Mouse (Mus musculus): Measurements from ENCODE around the gene Noxa1. TPM values are rescaled to one million over a fixed set of nuclear protein-coding genes. Genes with fewer than 3 reads are reported as not detected.

Gene Noxa1
- polyA plus RNA-seq, 1 experiment from 2014 or later, result 0.94 TPM

DNA sequence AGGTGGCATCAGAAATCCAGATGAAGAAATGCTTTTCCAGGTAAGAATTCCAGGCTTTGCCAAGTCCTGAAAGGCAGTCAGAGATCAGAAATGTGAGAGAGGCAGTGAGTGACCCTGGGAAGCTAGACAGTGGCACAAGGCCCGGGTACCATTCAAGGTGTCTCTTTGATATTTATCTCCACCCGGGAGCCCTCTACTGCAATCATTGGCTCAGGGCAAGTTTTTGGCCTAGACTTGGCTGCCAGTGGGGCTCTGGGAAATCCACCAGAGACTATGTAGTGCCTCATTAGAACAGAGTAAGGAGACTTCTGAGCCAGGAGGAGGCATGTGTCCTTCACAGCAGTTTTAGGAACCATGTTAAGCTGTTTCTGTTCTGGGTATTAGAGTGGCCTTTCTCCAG is 27.7 kb upstream of the Noxa1 start:
- ATAC-seq (ENCODE audit: insufficient read depth), result no peak
- WGBS (ENCODE audit: insufficient replicate concordance), result 53% methylated on average over 2 of the region's 2 CpGs

DNA sequence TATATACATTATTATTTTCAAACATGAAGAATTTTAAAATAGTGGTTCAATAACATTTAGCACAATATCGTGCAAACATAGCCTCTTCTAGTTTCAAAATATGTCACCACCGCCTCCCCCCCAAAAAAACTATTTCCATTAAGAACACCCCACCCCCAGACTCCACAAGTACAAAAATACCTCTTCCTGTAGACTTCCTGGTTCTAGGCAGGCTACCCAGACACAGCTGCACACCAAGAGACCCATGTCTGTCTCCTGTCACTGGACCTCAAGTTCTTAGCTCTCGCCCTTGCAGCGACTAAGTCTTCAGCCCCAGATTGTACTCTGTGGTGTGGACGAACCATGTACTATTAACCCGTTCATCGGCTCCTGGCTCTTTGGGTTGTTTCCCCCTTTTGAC is 26.0 kb upstream of the Noxa1 start:
- whole genome bisulfite sequencing (ENCODE audit: insufficient replicate concordance), result 31% methylated on average over 7 of the region's 7 CpGs
- Histone ChIP-seq H3K27ac (replicated peaks) (no peak overlapping the region), H3K36me3 (replicated peaks) (no peaks in the 10 kb centered on the region), H3K4me3 (replicated peaks) (no peak overlapping the region), H3K4me1 (replicated peaks) (peaks cover 31% of the 10 kb centered on the region), H3K9ac (no peak overlapping the region), H3K27me3 (no peaks in the 10 kb centered on the region), H3K9me3 (replicated peaks) (no peaks in the 10 kb centered on the region), H3K4me2 (no peak overlapping the region)
- ATAC-seq (ENCODE audit: insufficient read depth), result no peak

More for the DNA sequence above, 27.7 kb upstream of the Noxa1 start:
- no peak overlapping the region for H3K27ac ChIP-seq (replicated peaks)
- H3K36me3 ChIP-seq (replicated peaks), result no peaks in the 10 kb centered on the region
- H3K4me3 ChIP-seq (replicated peaks), result no peak overlapping the region
- no peaks in the 10 kb centered on the region for H3K9me3 ChIP-seq (replicated peaks)
- H3K4me1 ChIP-seq (replicated peaks), result peaks cover 41% of the 10 kb centered on the region
- H3K4me2 ChIP-seq, result no peak overlapping the region
- no peak overlapping the region for H3K9ac ChIP-seq
- no peaks in the 10 kb centered on the region for H3K27me3 ChIP-seq

- Histone ChIP-seq H3K9me3 (replicated peaks) (no peaks in the 10 kb centered on the region), H3K4me2 (peak overlapping the region; percentile 41), H3K36me3 (replicated peaks) (no peaks in the 10 kb centered on the region), H3K27me3 (no peaks in the 10 kb centered on the region), H3K27ac (replicated peaks) (peak overlapping the region; percentile 72), H3K4me1 (replicated peaks) (peaks cover 41% of the 10 kb centered on the region), H3K9ac (0 out of 2 replicates have a peak overlapping the region, but pooled peaks have one; percentile 23), H3K4me3 (replicated peaks) (no peak overlapping the region)
- peak; percentile 79 for ATAC-seq (ENCODE audit: insufficient read depth)
- 17% methylated on average over 2 of the region's 2 CpGs for WGBS (ENCODE audit: insufficient replicate concordance)
Measured at GRCm38 (mm10) chr2:25115442-25115841, 20.5 kb upstream of the Noxa1 start.

DNA sequence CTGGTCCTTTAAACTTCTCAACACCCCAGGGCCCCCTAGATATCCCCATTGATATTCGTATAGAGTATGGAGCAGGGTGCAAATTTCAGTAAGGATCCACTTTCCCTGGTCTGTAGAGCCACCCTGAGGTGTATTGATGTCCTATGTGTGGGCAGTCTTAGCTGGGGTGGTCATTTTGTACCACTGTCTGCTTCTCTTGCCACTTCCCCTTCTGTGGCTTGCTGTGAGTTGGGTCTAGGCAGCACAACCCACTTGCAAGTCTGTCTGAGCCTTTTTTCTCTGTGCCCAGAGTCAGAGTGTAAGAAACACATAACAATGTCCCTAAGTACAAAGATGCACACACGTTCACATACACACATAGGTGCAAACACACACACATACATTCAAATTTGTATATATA is 19.4 kb upstream of the Noxa1 start:
- no peaks in the 10 kb centered on the region for H3K27me3 ChIP-seq
- H3K4me3 ChIP-seq (replicated peaks), result no peak overlapping the region
- no peak overlapping the region for H3K9ac ChIP-seq
- no peak for ATAC-seq (ENCODE audit: insufficient read depth)
- no peaks in the 10 kb centered on the region for H3K9me3 ChIP-seq (replicated peaks)
- peaks cover 46% of the 10 kb centered on the region for H3K4me1 ChIP-seq (replicated peaks)
- H3K36me3 ChIP-seq (replicated peaks), result no peaks in the 10 kb centered on the region
- H3K27ac ChIP-seq (replicated peaks), result no peak overlapping the region
- no peak overlapping the region for H3K4me2 ChIP-seq
- WGBS (ENCODE audit: insufficient replicate concordance), result 41% methylated on average over 2 of the region's 2 CpGs

- 9% methylated on average over 9 of the region's 9 CpGs for WGBS (ENCODE audit: insufficient replicate concordance)
- Histone ChIP-seq H3K4me3 (replicated peaks) (no peak overlapping the region), H3K9me3 (replicated peaks) (no peaks in the 10 kb centered on the region), H3K4me2 (peak overlapping the region; percentile 5; the same call in 1 of the 2 replicates), H3K27ac (replicated peaks) (peak overlapping the region; percentile 64), H3K4me1 (replicated peaks) (peaks cover 57% of the 10 kb centered on the region), H3K9ac (no peak overlapping the region), H3K36me3 (replicated peaks) (no peaks in the 10 kb centered on the region), H3K27me3 (no peaks in the 10 kb centered on the region)
- ATAC-seq (ENCODE audit: insufficient read depth), result peak; percentile 76
Measured at GRCm38 (mm10) chr2:25111184-25111791, 16.3 kb upstream of the Noxa1 start.

DNA sequence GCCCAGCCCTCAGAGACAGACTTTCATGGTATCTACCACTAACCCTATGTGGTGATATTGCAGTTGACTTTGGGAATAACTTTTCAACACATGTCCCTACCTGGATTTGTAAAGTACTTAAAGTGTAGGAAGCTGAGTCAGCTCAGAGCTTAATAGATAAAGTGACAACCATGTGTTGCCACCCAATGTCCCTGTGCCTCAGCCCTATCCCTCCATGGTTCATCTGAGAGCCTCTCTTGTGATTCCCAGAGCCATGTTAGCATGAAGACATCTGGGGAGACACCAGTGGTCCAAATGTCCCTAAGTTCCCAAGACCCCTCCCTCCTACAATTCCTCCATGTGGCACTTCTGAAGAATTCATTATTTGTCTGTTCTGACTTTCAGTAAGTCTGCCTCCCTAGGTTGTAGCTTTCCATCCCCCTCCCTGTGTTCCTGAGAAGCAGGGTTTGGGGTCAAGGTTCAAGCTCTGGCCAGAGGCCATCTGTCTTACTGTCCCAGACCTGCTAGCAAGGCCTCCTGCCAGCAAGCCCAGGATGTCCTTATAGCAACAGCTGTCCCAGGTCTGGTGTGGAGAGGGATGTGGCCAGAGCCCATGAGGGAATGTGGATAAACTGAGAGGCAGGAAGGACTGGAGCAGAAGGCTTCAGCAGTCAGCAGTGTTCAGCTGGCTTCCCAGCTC is 15.7 kb upstream of the Noxa1 start:
- Histone ChIP-seq H3K27me3 (no peaks in the 10 kb centered on the region), H3K4me2 (peak overlapping the region; percentile 5; the same call in 1 of the 2 replicates), H3K4me3 (replicated peaks) (no peak overlapping the region), H3K4me1 (replicated peaks) (peaks cover 57% of the 10 kb centered on the region), H3K27ac (replicated peaks) (peak overlapping the region; percentile 64), H3K9me3 (replicated peaks) (no peaks in the 10 kb centered on the region), H3K9ac (no peak overlapping the region), H3K36me3 (replicated peaks) (no peaks in the 10 kb centered on the region)
- ATAC-seq (ENCODE audit: insufficient read depth), result peak; percentile 20

- no peaks in the 10 kb centered on the region for H3K36me3 ChIP-seq (replicated peaks)
- no peak overlapping the region for H3K4me3 ChIP-seq (replicated peaks)
- peaks cover 49% of the 10 kb centered on the region for H3K4me1 ChIP-seq (replicated peaks)
- no peak overlapping the region for H3K9ac ChIP-seq
- H3K27ac ChIP-seq (replicated peaks), result no peak overlapping the region
- no peaks in the 10 kb centered on the region for H3K9me3 ChIP-seq (replicated peaks)
- no peaks in the 10 kb centered on the region for H3K27me3 ChIP-seq
- ATAC-seq (ENCODE audit: insufficient read depth), result no peak
- H3K4me2 ChIP-seq, result no peak overlapping the region
Measured at GRCm38 (mm10) chr2:25109487-25109886, 14.5 kb upstream of the Noxa1 start.

GRCm38 (mm10) chr2:25106045-25106444 is 11.1 kb upstream of the Noxa1 start:
- peak; percentile 40; the same call in 1 of the 2 replicates for ATAC-seq (ENCODE audit: insufficient read depth)
- Histone ChIP-seq H3K4me2 (no peak overlapping the region), H3K36me3 (replicated peaks) (no peaks in the 10 kb centered on the region), H3K4me1 (replicated peaks) (peaks cover 32% of the 10 kb centered on the region), H3K4me3 (replicated peaks) (no peak overlapping the region), H3K9ac (no peak overlapping the region), H3K9me3 (replicated peaks) (no peaks in the 10 kb centered on the region), H3K27ac (replicated peaks) (peak overlapping the region; percentile 41; the same call in 1 of the 2 replicates), H3K27me3 (no peaks in the 10 kb centered on the region)
- 15% methylated on average over 3 of the region's 3 CpGs for WGBS (ENCODE audit: insufficient replicate concordance)

- Histone ChIP-seq H3K4me2 (no peak overlapping the region), H3K36me3 (replicated peaks) (no peaks in the 10 kb centered on the region), H3K9ac (no peak overlapping the region), H3K27me3 (no peaks in the 10 kb centered on the region), H3K4me3 (replicated peaks) (no peak overlapping the region), H3K4me1 (replicated peaks) (peaks cover 20% of the 10 kb centered on the region), H3K27ac (replicated peaks) (no peak overlapping the region), H3K9me3 (replicated peaks) (no peaks in the 10 kb centered on the region)
- ATAC-seq (ENCODE audit: insufficient read depth), result no peak
- 76% methylated on average over 2 of the region's 2 CpGs for whole genome bisulfite sequencing (ENCODE audit: insufficient replicate concordance)
Measured at GRCm38 (mm10) chr2:25104122-25104521, 9.2 kb upstream of the Noxa1 start.

- H3K4me1 ChIP-seq (replicated peaks), result peaks cover 16% of the 10 kb centered on the region
- H3K36me3 ChIP-seq (replicated peaks), result no peaks in the 10 kb centered on the region
- ATAC-seq (ENCODE audit: insufficient read depth), result no peak
- H3K4me2 ChIP-seq, result no peak overlapping the region
- no peaks in the 10 kb centered on the region; the same call in 1 of the 2 replicates for H3K27me3 ChIP-seq
- H3K4me3 ChIP-seq (replicated peaks), result no peak overlapping the region
- H3K27ac ChIP-seq (replicated peaks), result no peak overlapping the region
- no peaks in the 10 kb centered on the region for H3K9me3 ChIP-seq (replicated peaks)
- H3K9ac ChIP-seq, result no peak overlapping the region
- WGBS (ENCODE audit: insufficient replicate concordance), result 56% methylated on average over 3 of the region's 3 CpGs
Measured at GRCm38 (mm10) chr2:25099703-25100102, 4.8 kb upstream of the Noxa1 start.

GRCm38 (mm10) chr2:25098956-25099355 is 4.0 kb upstream of the Noxa1 start:
- no peak; the same call in 1 of the 2 replicates for ATAC-seq (ENCODE audit: insufficient read depth)
- 40% methylated on average over 5 of the region's 5 CpGs for WGBS (ENCODE audit: insufficient replicate concordance)

More at GRCm38 (mm10) chr2:25098956-25099355, 4.0 kb upstream of the Noxa1 start:
- Histone ChIP-seq H3K27ac (replicated peaks) (no peak overlapping the region), H3K36me3 (replicated peaks) (no peaks in the 10 kb centered on the region), H3K4me3 (replicated peaks) (no peak overlapping the region), H3K9me3 (replicated peaks) (no peaks in the 10 kb centered on the region), H3K27me3 (peaks cover 4% of the 10 kb centered on the region), H3K4me1 (replicated peaks) (peaks cover 18% of the 10 kb centered on the region), H3K4me2 (no peak overlapping the region), H3K9ac (no peak overlapping the region)
